Mouse (Mus musculus) urinary bladder, postnatal 14 days (tissue): Measurements from ENCODE around the gene Stk32c.

Source experiments
- DNase-seq: peaks from one replicate; pipeline ENCODE4 v3.0.0; 2021; ENCODE audit warnings: low spot score

Gene Stk32c

DNA sequence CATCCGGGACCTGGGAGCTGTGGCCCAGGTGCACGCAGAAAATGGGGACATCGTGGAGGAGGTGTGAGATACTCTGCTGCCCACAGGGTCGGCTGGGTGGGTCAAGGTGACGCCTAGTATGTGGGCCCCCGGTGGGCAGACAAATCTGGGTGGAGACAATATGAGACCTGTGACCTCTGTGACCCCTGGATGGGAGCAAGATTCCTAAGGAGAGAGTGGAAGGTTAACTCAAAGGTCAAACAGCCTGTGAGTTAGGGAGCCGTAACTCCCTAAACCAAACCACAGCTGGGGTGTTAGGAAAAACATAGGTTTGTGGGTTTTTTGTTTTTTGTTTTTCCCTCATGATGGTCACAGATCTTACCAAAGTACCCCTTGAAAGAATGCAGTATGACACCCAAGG lies 119.3 kb downstream of the Stk32c start:
- no peak for DNase-seq

DNA sequence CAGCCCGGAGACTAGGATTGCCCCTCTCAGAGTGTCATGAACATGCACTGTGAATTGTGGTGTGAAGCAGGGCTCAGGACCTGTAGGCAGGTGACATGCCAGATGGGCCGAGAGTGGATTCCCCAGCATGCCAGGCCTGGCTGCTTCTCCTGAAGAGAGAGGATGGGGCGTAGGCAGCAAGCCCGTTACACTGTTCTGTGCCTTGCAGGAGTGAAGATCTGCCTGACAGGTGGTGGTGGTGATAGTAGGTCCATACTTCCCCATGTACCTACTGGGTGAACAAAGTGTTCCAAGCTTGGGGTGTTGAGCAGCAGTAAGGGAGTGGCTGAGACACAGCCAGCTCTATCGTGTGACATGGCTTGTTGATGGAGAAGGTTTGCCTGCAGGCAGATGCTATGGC lies 120.0 kb downstream of the Stk32c start:
- DNase-seq: no peak

DNA sequence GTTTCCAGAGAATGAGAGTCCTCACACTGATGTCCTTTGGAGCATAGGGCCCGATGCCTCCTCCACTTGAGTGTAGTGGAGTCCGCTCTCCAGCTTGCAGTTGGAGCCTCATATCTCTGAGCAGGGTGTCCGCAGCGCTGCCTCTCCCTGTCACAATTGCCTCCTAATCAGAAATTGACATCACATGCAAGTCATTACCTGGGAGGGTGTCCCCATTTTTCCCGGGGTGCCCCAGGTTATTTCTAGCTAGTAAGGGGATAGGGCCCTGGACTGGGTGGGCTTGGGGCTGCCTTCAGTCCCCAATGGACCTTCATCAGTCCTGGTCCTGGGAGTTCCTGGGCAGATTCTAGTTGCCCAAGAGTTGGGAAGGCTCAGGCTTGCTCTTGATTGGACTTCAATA lies 120.4 kb downstream of the Stk32c start:
- DNase-seq: no peak

DNA sequence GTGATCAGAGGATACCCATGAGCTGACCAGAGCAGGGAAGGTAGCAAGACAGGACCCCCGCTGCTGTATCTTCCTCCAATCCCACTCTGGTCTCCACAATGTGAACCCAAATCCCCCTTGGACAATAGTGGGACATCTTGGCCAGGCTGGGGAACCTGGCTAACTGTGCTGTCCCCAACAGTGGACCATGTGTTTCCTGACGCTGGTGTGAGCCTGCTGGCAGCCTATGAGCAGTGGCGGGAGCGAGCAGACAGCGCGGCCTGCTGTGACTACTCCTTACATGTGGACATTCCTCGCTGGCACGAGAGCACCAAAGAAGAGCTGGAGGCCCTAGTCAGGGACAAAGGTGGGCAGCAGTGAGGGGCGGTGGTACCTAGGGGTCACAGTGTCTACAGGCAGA lies 121.4 kb downstream of the Stk32c start:
- DNase-seq: no peak

DNA sequence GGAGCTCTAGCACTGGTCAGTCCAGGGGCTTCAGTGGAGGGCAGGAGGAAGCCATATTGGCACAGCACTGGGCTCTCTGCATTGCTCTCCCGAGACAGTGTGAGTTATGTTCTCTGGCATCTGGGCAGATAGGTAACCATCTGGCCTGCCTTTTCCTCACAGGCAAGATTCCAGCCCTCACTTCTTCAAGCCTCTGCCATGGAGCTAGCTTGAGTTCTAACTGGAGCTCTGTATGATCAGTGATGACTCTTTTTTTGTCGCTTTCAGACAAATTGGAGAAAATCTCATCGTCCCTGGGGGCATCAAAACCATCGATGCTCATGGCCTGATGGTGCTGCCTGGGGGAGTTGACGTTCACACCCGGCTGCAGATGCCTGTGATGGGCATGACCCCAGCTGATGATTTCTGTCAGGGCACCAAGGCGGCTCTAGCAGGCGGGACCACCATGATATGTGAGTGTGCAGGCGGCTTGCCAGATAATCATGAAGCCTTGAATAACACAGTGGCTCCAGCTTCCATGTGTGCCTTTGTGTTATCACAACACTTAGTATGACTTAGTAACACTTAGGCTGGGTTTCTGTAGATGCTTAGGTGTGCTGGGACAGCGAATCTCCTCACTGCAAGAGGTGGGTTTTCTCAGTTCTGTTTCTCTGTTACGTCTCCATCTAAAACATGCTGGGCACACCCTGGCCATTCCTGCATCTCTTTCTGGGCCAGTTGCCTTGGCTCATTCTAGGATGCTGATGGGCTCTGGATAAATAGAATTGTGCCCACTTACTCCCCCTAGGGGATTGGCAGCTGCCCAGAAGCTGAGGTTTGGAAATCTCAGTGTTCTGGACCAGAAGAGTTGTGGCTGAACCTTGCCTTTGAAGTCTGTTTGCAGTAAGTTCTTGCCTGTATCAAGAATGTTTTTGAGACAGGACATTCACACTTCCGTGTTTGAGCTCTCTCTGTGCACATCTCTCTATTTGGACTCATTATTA lies 122.9 kb downstream of the Stk32c start:
- DNase-seq: no peak

DNA sequence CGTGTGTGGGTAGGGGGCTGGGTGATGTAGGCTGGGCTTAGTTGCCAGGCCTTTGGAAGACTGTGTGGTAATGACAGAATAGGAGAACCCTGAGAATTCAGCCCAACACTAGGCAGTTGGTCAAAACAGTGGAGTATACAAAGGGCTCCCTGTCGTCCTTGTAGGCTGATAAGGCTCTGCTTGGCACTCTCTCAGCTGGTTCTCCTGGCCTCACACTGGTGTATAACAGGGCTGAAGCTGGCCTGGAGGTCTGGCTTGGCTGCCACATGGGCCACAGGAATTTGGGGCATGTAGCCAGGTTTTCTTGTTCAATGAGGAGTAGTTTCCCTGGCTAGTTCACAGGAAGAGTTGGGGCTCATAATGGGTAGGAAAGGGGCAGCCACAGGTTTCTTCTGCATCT lies 125.3 kb downstream of the Stk32c start:
- DNase-seq: no peak

DNA sequence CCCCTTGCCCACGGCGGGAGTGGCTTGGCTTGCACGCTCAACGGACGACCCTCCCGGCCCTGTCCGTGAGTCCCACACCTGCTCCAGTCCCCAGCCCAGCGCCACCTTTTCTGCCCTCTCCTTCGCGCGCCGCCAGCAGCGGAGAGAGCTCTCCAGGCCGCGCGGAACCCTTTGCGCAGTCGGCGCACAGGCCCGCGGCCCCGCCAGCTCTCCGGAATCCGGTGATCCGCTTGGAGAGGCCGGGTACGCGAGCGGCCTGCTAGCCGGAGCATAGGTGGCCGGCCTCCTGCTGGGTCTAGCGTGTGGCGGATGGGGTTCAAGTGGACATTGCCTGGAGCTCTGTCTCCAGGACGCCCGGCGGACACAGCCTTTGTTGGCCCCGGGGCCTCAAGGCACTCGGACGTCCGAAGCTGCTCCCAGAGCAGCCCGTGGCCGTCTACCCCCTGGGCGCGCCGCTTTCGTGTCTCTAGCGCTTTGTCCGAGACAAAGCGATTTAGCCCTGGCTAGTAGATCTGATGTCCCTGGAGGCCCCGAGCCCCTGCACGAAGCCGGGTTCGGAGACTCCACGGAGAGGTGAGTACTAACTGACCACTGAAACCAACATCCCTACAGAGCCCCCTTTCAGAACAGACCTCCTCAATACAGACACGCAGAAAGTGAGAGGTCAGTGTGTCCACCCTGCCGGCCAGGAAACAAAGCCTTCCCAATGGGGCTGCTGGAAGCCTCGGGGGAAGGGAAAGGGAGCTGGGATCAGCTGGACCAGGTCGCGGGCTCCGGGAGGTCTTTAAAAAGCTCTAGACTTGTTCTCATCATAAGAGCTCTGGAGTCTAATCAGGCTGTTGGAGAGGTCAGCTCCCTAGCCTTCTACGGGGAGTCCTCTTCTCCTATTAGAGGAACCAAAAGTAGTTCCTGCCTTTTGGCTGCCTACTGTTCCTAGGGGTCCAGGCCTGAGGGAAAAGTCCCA lies 126.6 kb downstream of the Stk32c start:
- peak; percentile 15 for DNase-seq

DNA sequence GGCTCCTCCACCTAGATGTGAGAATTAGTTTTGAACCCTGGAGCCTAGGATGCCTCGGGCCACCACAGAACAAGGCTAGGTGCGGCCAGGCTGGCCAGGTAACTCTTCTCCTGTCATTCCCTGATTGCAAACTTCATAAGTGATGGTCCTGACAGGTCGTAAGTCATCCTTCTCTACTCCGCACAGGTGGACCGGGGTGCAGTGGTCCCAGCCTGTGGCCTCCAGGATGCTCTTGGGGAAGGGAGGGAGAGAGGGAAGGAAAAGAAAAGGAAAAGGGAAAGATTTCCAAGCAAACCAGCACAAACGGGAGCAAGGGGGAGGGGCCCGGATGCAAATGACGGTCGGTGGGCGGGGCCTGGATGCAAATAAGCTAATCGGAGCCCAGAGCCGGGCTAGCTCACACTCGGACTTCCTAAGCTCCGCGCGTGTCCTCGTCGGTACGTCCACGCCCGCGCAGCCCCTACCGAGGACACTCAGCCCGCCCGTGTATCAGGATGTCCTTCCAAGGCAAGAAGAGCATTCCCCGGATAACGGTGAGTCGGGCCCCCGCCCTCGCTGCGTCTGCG lies 127.4 kb downstream of the Stk32c start, which contains the start of gene Dpysl4:
TSS of gene Dpysl4 (plus strand) at position 373 of the 566 bp plus-strand sequence.
- peak; percentile 61 for DNase-seq

DNA sequence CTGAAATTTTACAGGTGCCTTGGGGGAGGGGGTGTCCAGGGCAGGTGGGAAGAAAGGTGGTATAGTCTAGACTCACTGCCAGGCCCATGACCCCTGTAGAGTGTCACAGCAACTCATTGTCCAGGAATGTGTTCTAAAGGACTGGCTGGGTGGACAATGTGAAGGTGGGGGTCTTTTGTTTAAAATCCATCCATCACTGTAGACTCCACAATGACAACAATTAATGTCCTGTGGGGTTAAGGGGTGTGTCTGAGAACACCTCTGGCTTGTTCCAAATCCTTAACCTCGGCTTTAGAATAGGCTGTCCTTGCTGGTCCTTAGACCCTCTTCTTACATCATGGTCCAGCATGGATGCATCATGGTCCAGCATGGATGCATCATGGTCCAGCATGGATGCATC lies 128.8 kb downstream of the Stk32c start:
- no peak for DNase-seq

DNA sequence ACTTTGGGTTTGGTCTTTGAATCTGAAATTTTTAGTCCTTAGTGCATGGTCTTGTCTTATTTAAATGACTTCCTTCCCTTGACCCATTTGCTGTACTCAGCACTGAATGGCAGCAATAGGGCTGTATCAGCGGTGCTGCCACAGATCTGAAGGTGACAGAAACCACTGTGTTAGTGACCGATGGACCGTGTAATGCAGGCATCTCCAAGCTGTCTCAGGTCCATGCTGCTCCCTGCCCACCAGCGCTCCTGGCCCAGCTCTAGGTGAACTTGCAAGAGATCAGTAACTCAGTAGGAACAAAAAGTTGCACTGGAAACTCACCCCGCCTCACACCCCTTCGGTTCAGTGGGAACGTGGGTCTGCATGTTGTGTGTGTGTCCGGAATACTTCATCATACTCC lies 130.8 kb downstream of the Stk32c start:
- no peak for DNase-seq

DNA sequence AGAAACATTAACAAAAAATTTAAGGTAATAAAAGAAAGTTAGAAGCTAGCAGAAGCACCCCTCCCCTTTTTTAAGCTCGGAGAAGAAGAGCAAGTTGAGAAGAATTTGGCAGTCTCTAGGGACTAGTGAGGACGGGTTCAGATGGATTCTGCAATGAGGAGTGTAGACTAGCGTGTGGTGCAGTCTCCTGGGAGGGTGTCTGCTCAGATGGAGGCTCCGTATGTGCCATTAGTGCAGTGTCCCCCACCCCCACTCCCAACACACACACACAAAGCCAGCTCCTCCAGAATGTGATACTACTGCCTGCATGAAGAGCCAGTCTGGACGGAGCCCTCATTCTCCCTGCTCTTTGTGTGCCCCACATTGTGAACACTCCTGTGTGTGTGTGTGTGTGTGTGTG lies 131.9 kb downstream of the Stk32c start:
- no peak for DNase-seq

DNA sequence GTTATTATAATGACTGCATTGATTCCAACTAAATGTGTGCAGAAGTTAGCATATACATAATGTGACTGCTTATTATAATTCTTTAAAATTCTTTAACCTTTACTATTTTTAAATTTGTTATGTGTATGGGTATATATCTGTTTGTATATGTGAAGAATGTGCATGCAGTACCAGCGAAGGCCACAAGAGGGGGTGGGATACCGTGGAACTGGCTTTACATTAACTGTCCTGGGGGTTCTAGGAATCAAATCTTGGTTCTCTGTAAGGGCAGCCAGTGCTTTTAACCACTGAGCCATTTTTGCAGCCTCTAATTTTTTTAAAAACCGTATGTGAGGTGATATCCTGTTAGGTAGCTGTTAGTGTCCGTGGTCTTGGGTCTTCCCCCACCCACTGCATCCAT lies 132.4 kb downstream of the Stk32c start:
- DNase-seq: no peak

DNA sequence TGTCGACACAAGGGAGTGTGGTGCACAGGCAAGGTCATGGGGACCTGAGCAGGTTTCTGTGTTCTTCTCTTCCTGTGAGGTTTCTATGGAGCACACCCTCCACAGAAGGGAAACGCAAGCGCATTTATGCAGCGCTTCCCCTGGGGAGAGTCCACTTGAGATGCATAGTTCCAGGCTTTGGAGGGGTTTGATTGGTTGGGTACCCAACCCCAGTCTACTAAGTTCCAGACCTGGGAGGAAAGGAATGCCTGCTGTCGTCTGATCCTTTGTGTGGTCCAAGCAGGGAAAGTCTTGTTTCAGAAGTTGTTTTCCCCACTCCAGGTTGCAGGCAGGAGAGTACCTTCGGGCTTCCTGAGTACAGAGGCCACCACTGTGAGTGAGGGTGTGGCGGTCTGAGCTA lies 134.0 kb downstream of the Stk32c start:
- DNase-seq: no peak

DNA sequence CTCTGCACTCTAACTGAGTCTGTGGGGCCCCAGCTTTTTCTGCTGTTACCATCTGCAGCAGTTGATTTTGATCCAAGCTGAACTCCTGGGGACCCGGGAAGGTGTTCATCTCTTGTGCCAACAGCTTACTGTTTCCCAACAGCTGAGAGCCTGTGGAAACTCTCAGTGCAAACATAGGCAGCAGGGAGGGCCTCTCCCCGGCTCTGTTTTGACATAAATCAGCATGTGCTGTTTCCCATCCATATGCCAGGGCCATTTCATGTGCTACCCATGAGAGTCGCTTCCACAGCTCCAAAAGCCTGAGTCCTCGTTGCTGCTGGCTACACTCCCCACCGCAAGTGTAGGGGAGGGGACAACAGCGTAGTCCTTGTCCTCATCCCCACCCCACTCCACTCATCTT lies 134.9 kb downstream of the Stk32c start:
- DNase-seq: no peak

DNA sequence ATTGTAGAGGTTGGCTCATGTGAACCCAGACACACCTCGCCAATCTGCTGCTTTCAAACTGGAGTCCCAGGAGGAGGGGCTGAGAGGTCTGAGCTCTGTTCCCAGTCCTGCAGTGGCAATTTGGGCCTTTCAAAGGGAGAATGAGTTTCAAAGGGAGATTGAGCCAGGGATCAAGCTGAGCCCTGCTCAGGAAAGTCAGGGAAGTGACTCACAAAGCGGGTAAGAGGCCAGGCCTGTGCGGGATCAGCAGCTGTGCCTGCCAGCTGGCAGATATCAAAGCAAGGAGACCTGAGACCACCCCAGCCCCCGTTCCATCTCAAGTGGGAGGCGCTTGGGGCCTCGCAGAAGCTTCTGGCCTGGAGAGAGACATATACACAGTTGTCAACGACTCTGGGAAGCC lies 135.8 kb downstream of the Stk32c start:
- no peak for DNase-seq

DNA sequence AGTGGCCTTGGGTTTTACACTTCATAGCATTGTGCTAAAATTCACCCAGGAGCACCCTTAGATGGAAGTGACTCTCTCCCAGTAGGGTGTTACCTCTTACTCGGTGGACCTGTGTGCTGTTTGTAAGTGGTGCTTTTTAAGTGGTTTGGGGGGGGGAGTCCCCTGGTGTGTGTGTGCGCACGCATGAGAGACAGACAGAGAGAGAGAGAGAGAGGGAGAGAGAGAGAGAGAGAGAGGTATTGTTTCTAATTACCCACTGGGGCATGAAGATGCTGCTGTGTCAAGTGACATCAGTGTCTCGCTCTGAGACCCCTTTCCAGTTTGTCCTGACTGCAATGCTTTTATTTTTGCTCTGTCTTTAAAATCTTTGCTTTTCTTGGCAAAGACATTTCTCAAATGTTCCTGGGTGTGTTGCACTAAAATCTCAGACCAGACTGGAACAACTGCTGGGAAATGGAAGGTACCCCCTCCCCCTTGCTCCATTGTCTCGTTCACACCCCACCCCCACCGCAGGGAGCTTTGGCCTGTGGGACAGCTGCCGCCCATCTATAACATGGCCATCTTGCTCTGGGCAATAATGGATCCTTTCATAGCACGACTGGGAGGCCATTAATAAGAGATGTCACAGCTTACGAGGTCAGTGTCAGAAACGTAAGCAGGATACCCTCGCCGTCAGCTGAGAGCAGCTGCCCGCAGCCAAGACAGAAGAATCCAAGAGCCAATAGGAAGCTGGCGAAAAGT lies 137.9 kb downstream of the Stk32c start:
- DNase-seq: no peak

DNA sequence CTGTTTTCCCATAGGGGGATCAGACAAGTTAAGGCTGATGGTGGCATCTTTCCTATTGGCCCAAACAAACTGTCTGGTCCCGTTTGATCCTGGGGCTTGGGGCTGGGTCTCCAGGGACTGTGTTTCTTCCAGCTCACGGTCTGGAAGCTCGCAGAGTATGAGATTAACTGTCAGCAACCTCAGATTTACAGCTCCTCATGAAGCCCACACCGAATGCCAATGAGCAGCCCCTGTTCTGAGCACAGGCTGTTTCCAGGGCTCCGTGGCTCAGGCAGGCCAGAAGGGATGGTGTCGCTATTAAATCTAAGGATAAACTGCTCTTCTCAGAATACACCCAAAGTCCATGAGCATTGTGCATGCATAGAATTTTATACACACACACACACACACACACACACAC lies 138.9 kb downstream of the Stk32c start:
- no peak for DNase-seq

DNA sequence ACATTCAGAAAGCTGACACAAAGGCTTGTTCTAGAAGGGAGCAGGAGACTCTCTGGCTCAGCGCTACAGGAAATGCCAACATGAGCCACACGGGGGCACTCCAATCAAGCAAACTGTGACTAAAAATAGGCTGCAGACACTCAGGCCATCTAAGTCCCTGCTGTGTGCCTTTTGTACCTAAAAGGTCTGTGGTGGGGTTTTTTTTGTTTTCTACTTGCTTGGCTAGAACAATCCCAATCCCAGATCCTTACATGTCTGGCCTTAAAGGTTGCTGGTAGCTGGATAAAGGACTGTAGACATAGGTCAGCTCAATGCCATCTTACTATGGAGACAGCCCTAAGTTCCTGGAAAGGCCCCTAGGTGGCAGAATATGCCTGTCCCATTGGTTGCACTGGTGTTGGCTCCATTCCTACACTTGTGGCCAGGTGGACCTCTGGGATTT lies 144.9 kb downstream of the Stk32c start:
- peak; percentile 53 for DNase-seq

DNA sequence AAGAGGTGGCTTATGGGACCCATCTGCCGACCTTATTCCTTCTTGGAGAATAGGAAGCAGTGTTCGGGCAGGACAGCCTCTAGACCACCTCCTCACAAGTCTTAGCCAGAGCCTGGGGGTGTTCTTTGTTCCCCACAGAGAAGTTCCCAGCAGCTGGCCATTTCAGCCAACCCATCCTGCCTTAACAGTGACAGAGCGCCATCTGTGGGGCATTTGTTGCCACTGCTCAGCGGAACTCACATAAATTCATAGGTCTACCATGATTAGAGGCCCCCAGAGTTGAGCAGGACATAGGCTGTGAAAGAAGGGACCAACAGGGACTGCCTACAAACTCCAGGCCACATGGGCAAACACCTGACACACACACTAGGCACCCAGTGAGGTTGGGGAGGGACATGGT lies 149.7 kb downstream of the Stk32c start:
- no peak for DNase-seq
